Mouse (Mus musculus) ovary, postnatal 14 days (tissue): ENCODE measurements around the gene Spryd3.
A peak's percentile ranks its signal among the peaks of the same experiment; 100 is the strongest.
"Not testable (repeated sequence)": the region's sequence is repeated elsewhere in the genome, so short reads cannot be mapped to it uniquely, and the experiment has no call there.

Experiments
- DNase-seq: peaks from one replicate; pipeline ENCODE4 v3.0.0; 2022; ENCODE audit warnings: low spot score

Spryd3 gene

DNA sequence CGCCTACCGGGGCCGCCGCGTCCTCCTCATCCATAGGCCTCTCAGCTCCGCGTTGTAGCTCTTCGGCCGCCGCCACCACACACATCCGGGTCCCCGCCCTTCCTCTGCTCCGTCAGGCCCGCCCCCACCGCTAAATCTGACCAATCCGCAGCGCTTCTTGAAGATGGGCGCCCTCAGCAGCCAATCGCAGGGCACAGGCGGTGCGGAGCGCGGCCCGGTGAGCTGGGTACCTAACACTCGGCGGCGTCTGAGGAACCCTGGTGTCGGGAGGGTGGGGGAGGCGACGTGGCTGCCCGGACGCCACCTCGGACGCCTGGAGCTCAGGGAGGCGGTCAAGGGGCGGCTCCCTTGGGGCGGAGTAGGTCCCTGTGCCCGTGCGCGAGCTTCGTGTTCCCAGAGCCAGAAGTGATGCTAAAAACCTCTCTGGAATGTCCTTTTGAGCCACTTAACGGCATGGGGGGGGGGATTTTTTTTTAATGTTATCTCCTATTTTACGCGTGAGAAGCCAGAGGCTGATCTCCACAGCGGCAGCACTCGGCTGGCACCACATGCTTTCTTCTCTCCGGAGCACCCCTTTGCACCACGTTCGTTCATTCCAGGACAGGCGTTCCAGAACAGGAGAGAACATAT, at the start of gene Spryd3:
Gene Spryd3, minus strand, starts transcription at position 106 of the 630 bp plus-strand sequence.
- DNase-seq: peak; percentile 98

DNA sequence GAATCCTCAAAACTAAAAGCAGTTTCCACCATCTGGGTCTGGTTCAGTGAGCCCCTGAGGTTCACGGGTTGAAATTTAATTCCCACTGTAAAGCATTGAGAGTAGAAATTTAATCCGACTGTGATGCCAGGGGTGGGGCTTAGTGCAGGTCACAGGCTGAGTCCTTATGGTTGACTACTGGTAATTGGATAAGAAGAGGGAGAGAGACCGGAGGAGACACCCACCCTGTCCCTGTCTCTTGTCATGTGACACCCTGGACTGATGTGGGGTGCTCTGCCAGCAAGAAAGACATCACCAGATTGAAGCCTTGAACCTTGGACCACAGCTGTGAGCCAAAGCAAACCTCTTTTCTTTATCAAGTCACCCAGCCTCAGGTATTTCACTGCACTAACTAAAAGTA, 47.0 kb upstream of the Spryd3 start:
- no peak for DNase-seq

DNA sequence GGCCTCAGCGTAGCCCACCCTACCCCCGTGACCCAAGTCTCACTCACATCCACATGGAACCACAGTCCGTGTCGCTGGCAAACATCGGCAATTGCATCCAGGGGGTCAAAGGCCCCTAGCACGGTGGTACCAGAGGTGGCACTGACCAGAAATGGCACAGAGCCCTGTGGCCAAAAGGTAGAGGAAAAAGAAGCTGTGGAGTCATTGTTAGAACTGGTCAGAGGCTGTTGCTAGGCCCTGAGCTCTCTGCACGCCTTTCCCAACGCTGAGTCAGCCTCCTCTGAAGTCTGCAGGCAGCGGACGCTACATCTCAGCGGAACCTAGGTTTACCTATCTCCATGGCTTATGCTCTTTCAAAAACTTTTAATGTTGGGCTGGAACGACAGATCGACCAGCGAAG, 43.9 kb upstream of the Spryd3 start:
- DNase-seq: no peak

DNA sequence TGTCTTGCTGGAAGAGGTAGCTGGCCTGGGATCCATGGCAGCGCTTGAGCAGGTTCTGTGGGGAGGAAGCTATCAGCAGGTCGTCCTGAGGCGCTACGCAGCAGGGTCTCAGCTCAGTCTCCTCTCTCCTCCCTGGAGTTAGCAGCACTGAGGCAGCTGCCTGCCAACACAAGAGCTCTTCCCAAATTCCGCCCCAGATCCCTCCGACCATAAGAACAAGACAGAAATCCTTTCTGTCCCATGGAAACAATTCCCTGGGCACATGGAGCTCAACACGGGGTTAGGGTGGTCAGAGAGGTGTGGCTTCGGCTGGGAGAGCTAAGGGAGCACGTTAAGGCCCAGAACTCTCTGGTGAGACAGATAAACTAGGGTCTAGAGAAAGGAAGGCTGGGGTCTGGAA, 43.1 kb upstream of the Spryd3 start:
- DNase-seq: no peak

DNA sequence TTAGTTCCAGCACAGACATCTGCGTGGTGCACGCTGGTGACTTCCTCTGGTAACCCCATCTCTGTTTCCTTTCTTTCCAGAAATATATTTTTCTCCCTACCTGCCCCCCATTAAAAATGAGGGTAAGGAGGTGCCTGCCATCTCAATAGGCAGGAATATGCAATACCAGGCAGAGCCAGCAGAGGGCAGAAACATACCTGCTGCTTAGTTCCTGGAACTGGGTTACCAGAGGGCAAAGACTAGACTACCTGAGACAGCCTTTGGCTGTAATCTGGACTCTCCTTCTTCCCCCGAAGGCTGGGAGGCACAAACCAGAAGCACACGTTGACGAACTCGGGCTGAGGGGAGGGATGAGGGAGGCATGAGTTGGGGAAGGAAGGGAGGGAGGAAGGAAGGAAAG, 42.2 kb upstream of the Spryd3 start:
- DNase-seq: peak; percentile 76

DNA sequence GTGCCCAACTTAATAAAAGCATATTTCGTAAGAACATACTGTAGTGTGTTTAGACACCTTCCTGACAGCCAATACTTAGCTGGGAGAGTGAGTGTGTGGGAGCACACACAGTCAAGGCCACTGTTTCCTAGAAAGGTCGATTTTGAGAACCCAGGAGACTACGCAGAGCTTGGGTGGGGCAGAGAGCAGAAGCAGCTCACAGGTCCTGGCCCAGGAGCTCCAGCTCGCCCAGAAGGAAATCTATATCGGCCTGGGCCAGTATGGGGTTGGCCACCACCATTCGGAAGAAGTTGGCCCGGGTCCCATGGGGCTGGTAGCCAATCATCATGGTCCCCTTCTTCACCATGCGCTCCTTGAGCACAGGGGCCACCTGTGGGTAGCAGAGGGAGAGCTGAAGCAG, 41.4 kb upstream of the Spryd3 start:
- DNase-seq: no peak

DNA sequence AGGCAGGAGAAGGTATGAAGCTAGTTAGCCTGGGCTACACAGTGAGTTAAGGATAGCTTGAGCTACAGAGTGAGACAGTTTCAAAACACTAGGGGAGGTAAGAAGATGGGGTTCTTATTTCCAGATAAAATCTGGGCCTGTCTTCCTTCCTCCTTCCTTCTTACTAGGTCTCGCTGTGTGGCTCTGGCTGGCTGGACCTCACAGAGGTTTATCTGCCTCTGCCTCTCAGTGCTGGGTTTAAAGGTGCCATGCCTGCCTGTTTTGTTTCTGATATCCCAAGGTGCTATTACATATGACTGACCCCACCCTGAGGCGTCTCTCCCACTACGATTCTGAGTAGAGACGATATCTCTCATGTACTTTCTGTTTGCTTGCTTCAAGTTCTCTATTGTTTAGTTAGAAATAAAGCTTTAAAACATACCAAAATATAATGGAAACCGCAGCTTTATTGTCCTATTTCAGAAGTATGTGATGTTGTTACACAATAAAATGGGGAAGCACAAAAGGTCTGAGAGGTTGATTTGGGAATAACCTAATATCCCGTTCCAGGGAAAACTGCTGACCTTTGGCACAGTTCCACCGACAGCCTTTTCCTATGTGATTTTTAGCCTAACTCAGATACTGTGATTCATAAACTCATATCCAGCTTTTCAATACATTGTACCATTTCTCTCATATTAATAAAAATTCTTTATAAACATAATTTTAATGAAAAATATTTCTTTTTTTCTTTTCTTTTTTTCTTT, 40.7 kb upstream of the Spryd3 start:
- DNase-seq: no peak

DNA sequence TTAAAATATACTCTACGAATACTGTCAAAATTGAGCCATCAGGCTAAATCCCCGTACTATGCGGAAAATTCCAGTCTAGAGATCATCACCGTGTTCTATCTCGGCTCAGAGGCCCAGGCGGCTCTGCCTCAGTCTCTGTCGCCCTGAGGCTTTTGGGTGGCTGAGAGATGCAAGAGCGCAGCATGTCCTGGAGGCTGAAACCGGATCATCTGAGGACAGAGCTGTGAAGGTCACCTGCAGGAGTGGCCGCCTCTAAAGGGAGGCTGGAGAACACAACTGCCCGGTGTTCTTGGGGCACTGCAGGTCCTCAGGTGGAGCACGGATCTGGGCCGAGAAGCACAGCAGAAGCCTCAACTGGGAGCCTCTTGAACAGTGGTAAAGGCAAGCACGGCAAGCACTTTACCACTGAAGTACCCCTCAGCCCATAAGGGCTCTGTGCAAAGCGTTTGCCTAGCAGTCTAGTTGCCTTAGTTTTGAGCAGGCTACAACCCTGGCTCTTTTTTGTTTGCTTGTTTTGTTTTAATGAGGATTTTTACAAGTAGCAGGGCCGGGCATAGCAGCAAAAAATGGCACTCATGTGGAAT, 39.8 kb upstream of the Spryd3 start:
- no peak for DNase-seq

DNA sequence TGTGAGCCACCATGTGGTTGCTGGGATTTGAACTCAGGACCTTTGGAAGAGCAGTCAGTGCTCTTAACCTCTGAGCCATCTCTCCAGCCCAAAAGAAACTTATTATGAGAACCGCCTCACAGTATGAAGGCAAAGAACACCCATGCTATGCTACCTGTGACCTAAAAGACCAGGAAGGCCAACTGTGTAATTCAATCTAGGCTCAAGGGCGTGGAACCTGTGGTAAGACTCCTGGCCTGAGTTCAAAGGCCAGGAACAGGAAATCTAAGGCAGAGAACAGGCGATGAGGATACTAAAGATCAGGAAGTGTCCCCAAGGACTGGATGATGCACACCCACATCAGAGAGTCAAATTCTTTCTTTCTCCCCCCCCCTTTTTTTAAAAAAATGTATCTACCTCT, 37.5 kb upstream of the Spryd3 start:
- no peak for DNase-seq

DNA sequence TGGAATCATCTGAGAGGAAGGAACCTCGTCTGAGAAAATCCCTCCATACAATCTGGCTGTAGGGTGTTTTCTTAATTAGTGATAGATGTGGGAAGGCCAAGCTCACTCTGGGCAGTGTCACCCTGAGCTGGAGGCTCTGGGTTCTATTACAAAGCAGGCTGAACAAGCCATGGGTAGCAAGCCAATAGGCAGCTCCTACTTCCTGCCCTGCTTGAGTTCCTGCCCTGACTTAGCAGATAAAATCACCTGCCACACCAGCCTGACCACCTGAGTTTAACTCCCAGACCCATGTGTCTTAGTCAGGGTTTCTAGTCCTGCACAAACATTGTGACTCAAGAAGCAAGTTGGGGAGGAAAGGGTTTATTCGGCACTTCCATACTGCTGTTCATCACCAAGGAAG, 33.0 kb upstream of the Spryd3 start:
- no peak for DNase-seq

DNA sequence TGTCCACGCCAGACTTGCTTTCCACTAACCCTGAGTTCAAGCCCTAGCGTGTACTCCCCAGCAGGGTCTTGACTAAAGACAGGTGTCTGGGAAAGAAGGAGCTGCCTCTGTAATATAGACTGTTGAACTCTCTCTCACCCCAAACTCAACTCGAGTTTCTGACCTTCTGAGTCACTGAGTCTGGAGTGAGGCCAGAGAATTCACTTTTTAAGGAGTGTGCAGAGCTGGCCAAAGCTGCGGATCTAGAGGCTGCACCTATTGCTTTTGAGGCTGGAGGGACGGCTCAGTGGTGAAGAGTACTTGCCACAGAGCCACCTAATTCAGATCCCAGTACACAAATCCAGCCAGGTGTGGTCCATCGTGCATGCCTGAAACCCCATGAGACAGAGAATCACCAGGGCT, 31.6 kb upstream of the Spryd3 start:
- DNase-seq: no peak

DNA sequence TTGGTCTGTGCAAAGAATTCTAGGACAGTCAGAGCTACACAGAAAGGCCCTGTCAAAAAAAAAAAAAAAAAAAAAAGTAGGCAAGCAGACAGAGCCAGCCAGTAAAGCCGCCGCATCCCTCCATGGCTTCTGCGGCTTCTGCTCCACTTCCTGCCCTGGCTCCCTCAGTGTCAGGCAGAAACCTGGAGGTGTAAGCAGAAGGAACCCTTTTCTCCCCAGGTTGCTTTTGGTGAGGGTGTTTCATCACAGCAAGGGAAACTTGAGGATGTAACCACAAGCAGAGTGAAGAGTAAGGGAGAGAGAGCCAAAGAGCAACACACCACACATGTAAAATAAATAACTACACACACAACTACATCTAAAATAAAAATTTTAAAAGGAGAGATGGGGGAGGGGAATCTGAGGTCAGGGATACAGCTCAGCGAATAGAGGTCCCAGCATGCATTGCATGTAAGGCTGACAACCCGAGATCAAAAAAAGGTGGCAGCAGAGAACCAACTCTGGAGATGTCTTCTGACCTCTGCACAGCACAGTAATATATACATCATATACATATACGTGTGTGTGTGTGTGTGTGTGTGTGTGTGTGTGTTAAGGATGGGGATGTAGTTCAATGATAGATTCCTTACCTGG, 29.6 kb upstream of the Spryd3 start:
- no peak for DNase-seq

DNA sequence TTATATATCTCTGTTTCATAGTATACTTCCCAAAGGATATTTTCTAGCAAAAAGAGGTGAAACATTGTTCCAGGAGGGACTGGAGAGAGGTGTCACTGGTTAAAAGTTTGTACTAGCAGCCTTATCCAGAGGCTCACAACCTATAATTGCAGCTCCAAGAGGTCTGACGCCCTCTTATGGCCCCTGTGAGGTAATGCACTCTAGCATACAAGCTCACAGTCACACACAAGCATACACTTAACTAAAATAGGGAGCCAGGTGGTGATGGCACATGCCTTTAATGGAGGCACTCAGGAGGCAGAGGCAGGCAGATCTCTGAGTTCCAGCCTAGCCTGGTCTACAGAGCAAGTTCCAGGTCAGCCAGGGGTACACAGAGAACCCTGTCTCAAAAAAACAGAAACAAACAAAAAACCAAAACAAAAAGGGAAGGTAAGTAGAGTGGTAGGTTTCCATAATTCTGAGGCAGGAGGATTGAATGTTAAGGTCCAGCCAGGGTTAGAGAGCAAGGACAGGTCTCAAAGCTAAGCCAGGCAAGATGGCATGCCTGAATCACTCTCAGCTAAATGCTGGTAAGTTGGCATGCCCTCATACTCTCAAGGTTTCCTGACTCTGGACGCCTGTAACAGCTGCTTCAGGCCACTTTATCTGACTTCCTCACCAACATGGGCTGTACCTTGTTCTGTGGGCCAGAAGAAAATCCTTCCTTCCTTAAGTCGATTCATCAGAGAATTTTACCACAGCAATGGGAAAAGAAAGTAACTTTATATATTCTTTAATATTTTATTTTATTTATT, 28.1 kb upstream of the Spryd3 start:
- DNase-seq: no peak

DNA sequence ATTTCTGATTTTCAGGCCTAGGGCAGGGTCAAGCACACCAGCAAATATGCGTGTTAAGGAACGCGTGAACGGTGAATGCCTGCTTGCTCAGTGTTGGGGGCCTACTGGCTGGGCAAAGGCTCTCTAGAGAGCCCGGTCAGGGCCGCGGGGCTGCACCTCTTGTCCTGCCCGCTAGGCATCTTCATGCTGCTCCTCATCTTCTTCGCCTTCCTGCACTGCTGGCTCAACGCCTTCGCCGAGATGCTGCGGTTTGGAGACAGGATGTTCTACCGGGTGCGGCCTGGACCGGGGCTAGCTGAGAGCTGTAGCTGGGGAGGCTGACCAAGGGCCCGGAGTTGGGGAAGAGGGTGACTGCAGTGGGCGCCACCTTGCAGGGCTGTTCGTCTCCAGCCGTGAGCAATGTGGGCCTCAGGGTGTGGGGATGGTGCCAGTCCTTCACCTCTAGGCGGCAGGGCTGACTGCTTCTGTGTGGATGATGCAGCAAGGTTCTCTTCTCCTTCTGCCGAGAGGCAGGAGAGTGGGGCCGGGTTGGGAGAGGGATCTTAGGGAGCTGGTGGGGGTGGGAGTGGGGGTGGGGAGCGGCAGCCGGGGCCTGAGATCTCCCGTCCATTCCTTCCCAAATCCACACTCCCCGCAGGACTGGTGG, 24.5 kb upstream of the Spryd3 start:
- no peak for DNase-seq

DNA sequence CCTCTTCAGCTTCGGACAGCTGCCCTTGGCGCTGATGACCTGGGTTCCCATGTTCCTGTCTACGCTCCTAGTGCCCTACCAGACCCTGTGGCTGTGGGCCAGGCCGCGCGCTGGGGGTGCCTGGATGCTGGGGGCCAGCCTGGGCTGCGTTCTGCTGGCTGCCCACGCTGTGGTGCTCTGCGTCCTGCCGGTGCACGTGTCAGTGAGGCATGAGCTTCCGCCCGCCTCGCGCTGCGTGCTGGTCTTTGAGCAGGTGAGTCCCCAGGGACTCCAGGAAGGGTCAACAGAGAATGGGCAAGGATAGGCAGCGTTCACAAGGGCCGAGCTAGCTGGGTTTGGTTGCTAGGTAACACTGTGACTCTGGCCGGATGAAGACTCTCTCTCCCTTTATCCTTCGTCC, 20.8 kb upstream of the Spryd3 start:
- no peak for DNase-seq

DNA sequence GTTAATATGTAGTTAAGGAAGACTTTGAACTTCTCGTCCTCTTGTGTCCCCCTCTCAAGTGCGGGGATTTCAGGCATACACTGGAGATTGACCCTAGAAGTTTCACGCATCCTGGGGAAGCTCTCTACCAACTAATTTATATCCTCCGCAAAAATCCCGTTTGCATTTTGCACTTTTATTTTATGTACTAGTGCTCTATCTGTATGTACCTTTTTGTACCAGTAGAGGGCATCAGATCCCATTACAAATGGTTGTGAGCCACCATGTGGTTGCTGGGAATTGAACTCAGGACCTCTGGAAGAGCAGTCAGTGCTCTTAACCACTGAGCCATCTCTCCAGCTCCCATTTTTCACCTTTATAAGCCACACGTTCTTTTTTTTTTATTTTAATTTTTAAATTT, 19.0 kb upstream of the Spryd3 start:
- not testable (repeated sequence) for DNase-seq

DNA sequence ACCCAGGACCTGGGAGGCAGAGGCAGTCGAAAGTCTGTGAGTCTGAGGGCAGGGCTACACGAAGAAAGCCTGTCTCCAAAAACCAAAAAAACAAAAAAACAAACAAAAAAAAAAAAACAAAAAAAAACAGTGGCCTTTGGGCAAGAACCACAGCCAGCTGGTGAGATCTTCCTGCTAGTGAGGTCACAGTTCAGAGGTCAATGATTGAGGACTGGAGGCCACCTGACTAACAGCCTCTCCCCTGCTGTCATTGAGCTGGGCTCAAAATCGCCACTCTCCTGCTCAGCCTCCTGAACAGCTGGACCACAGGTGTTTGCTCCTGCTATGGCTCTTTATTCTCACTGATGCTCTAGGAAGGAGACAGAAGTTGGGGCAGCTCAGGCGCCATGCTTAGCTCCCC, 16.6 kb upstream of the Spryd3 start:
- no peak for DNase-seq

DNA sequence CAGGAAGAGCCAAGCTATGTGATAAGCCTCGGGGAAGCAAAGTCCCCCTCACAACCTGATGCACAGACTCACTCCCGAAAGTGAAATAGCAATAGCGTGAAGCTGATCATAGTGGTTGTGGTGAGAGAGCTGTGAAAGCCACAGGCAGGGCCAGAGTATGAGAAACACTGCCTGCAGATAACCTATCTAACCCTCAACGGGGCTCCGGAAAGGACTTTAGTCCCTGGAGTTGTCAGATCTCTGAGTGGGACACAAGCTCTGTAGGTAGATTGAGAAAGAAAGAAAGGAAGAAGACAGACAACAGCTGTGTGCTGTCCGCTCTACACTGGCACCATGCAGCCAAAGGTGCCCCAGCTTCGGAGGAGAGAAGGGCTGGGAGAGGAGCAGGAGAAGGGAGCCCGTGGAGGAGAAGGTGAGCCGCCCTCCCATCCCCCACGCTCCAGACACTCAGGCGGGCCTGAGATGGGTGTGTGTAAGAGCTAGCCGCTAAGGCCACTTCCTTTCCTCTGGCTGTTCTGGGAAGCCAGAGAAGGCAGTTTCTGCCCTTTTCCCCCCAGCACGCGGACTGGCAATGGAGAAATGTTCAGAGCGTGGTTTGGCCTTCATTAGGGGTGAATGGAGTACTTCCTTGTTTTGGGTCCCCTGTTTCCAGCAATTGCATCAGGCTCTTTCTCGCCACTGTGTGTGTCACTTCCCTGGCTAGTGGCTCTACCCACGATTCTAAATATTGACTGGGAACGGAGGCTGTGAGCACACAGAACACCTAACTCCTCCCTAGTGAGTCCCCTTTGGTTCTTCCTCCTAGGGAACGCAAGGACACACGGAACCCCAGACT, 14.5 kb upstream of the Spryd3 start, which contains the start of gene Soat2:
Gene Soat2, plus strand, starts transcription at position 226 of the 835 bp plus-strand sequence.
- no peak for DNase-seq

DNA sequence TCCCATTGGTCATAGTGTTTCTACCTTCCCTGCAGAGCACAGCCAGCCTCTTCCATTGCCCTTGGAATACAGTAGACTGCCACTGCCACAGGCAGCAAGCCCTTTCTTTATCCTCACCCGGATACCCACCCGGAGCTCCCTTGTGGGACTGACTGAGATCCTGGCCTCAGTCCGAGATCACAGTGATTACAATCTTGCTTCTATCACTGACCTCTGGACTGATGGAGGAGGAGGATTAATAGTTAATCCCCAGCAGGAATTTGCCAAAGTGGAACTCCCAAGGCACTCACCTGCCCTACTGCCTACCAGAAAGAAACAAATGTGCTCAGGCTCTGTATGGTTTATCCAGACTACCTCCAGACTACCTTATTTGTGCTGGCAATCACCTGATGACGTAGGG, 13.5 kb upstream of the Spryd3 start:
- DNase-seq: no peak

DNA sequence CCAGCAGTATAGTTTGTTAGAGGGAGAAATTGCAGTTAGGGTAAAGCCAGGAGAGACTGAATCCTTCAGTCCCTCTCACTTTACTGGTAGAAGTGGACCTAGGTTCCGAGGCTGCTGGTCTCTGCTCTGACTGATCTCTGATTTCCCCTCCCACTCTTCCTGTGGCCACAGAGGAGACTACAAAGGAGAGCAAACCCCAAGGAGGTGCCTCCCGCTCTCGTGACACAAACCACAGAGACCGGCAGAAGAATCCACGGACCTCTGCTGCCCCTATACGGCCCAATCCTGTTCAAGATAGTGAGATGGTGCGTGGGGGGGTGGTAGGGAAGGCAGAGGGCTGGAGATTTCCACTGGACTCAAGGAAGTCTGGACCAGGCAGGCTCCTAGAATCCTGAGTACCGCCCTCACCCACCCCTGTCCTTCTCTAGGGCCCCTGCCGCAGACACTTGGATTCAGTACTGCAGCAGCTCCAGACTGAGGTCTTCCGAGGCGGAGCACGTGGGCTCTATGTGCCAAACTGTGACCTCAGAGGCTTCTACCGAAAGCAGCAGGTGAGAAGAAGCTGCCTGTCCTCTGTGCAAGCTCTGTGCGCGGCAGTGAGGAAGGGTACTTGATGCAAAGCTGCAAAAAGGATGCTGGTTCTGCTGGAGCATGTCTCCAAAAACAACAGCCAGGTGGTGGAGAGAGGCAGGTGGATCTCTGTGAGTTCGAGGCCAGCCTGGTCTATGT, 11.8 kb upstream of the Spryd3 start:
- no peak for DNase-seq
